Mouse (Mus musculus) E14TG2a.4 (cell line): ENCODE results near the gene Trappc12.

ENCODE experiments used
- H3K27me3 ChIP-seq: 2 replicates; pipeline ENCODE4 v1.6.1; 2014; ENCODE audit warnings: low read length, control low read depth; ENCODE audit not compliant: insufficient read depth
- H3K36me3 ChIP-seq: 2 replicates; pipeline ENCODE4 v1.6.1; 2014; ENCODE audit warnings: low read length, control low read depth; ENCODE audit not compliant: insufficient read depth
- H3K4me1 ChIP-seq: replicated peaks from 2 replicates; pipeline ENCODE4 v1.6.1; 2014; ENCODE audit warnings: low read depth, low read length, control low read depth
- H3K4me3 ChIP-seq: replicated peaks from 2 replicates; pipeline ENCODE4 v1.5.1; 2014; ENCODE audit warnings: mild to moderate bottlenecking, low read length
- H3K9me3 ChIP-seq: 2 replicates; pipeline ENCODE4 v1.6.1; 2014; ENCODE audit warnings: low read length, control low read depth
- CTCF ChIP-seq: conservative IDR thresholded peaks from 2 replicates; pipeline ENCODE4 v1.5.1; 2014; ENCODE audit warnings: low read length
- NANOG ChIP-seq: IDR thresholded peaks from 2 replicates; pipeline ENCODE4 v1.6.1; 2014; ENCODE audit warnings: borderline replicate concordance, low read length, mixed read lengths
- POU5F1 ChIP-seq: IDR thresholded peaks from 2 replicates; pipeline ENCODE4 v1.6.1; 2014; ENCODE audit warnings: low read length, borderline replicate concordance

Trappc12 gene

GRCm38 (mm10) chr12:28700561-28701025 lies 49.7 kb downstream of the Trappc12 start:
- peaks cover 54% of the 10 kb centered on the region for H3K4me1 ChIP-seq
- H3K9me3 ChIP-seq, result no peaks in the 10 kb centered on the region
- TF ChIP-seq CTCF (no peak), POU5F1 (no peak)
- peaks cover 38% of the 10 kb centered on the region for H3K36me3 ChIP-seq
- no peaks in the 10 kb centered on the region for H3K27me3 ChIP-seq
- H3K4me3 ChIP-seq, result peak overlapping the region; percentile 67

- TF ChIP-seq POU5F1, result no peak
- no peak for TF ChIP-seq NANOG
- no peak for TF ChIP-seq CTCF
- no peaks in the 10 kb centered on the region for H3K9me3 ChIP-seq
- peaks cover 41% of the 10 kb centered on the region for H3K36me3 ChIP-seq
- peaks cover 54% of the 10 kb centered on the region for H3K4me1 ChIP-seq
- H3K27me3 ChIP-seq, result no peaks in the 10 kb centered on the region
- H3K4me3 ChIP-seq, result peak overlapping the region; percentile 67; the same call in 1 of the 2 replicates
These were observed 50.2 kb downstream of the Trappc12 start for GRCm38 (mm10) chr12:28700101-28700511.

GRCm38 (mm10) chr12:28699656-28700055 lies 50.6 kb downstream of the Trappc12 start:
- H3K36me3 ChIP-seq, result peaks cover 43% of the 10 kb centered on the region
- no peaks in the 10 kb centered on the region for H3K27me3 ChIP-seq
- 0 out of 2 replicates have a peak overlapping the region, but pooled peaks have one; percentile 67 for H3K4me3 ChIP-seq
- TF ChIP-seq POU5F1, result no peak
- peak; percentile 99 for TF ChIP-seq CTCF
- peaks cover 55% of the 10 kb centered on the region for H3K4me1 ChIP-seq
- H3K9me3 ChIP-seq, result no peaks in the 10 kb centered on the region

GRCm38 (mm10) chr12:28699086-28699485 lies 51.2 kb downstream of the Trappc12 start:
- TF ChIP-seq CTCF (no peak), NANOG (no peak), POU5F1 (no peak)
- Histone ChIP-seq H3K36me3 (peaks cover 44% of the 10 kb centered on the region), H3K27me3 (no peaks in the 10 kb centered on the region)

GRCm38 (mm10) chr12:28697821-28698595 lies 52.3 kb downstream of the Trappc12 start:
- peaks cover 52% of the 10 kb centered on the region for H3K4me1 ChIP-seq
- H3K27me3 ChIP-seq, result no peaks in the 10 kb centered on the region
- no peaks in the 10 kb centered on the region for H3K9me3 ChIP-seq
- TF ChIP-seq CTCF (no peak), NANOG (no peak), POU5F1 (no peak)
- no peak overlapping the region for H3K4me3 ChIP-seq
- peaks cover 39% of the 10 kb centered on the region for H3K36me3 ChIP-seq

More at GRCm38 (mm10) chr12:28699086-28699485, 51.2 kb downstream of the Trappc12 start:
- peaks cover 54% of the 10 kb centered on the region for H3K4me1 ChIP-seq
- no peaks in the 10 kb centered on the region for H3K9me3 ChIP-seq
- H3K4me3 ChIP-seq, result no peak overlapping the region

GRCm38 (mm10) chr12:28694776-28695175 lies 55.5 kb downstream of the Trappc12 start:
- Histone ChIP-seq H3K27me3 (no peaks in the 10 kb centered on the region), H3K9me3 (no peaks in the 10 kb centered on the region), H3K4me3 (no peak overlapping the region), H3K36me3 (peaks cover 65% of the 10 kb centered on the region), H3K4me1 (peaks cover 28% of the 10 kb centered on the region)
- no peak for TF ChIP-seq POU5F1
- TF ChIP-seq CTCF, result no peak
- TF ChIP-seq NANOG, result no peak

GRCm38 (mm10) chr12:28694231-28694630 lies 56.0 kb downstream of the Trappc12 start:
- Histone ChIP-seq H3K4me1 (peaks cover 31% of the 10 kb centered on the region), H3K36me3 (peaks cover 65% of the 10 kb centered on the region), H3K27me3 (no peaks in the 10 kb centered on the region), H3K9me3 (no peaks in the 10 kb centered on the region), H3K4me3 (no peak overlapping the region)
- TF ChIP-seq CTCF, result no peak
- TF ChIP-seq NANOG, result no peak
- TF ChIP-seq POU5F1, result no peak

GRCm38 (mm10) chr12:28693738-28694137 lies 56.5 kb downstream of the Trappc12 start:
- no peak for TF ChIP-seq NANOG
- no peak for TF ChIP-seq POU5F1
- no peak for TF ChIP-seq CTCF
- no peaks in the 10 kb centered on the region for H3K27me3 ChIP-seq
- no peak overlapping the region for H3K4me3 ChIP-seq
- peaks cover 32% of the 10 kb centered on the region for H3K4me1 ChIP-seq
- H3K9me3 ChIP-seq, result no peaks in the 10 kb centered on the region
- peaks cover 65% of the 10 kb centered on the region for H3K36me3 ChIP-seq

- peaks cover 50% of the 10 kb centered on the region for H3K36me3 ChIP-seq
- TF ChIP-seq CTCF (no peak), POU5F1 (no peak), NANOG (no peak)
- no peaks in the 10 kb centered on the region for H3K9me3 ChIP-seq
- peaks cover 22% of the 10 kb centered on the region for H3K4me1 ChIP-seq
- no peak overlapping the region for H3K4me3 ChIP-seq
- no peaks in the 10 kb centered on the region for H3K27me3 ChIP-seq
These were observed 59.5 kb downstream of the Trappc12 start for GRCm38 (mm10) chr12:28690730-28691129.
